Mouse (Mus musculus): Measurements from ENCODE around the gene Atg4d. TPM values are rescaled to one million over a fixed set of nuclear protein-coding genes. Genes with fewer than 3 reads are reported as not detected.

Atg4d gene
- polyA plus RNA-seq, 1 experiment from 2014 or later: 52.8 TPM

DNA sequence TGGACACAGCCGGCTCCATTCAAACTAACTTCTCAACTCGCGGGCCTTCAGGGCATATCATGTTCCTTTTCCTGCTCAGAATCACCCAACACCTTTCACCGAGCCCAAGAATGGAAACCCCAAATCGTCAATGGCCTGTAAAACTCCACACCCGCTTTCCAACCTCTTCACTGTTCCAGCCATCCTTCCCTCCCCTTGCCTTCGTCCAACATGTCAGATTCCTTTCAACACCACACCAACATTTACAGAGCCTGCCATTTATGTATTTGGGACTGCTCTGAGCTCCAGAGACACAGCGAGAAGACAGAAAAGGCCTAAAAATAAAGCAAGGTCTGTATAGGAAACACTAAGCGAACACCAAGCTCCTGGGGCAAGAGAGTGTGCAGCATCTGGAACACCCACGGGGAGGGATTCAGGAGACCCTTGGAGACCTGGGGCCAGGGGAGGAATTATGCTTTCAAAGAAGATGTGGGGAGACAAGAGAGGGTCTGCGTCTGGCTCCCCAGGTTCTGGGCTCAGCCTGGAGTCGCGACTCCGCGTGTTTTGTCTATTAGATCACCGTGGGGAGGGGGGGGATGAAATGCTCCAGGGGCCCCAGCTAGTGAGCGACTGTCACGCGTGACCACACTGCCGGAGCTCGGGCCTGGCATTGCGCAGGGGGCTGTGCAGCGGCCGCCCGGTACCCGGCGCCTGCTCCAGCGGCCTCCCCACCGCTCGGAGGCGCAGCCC lies 26.9 kb upstream of the Atg4d start:
- Histone ChIP-seq H3K4me1 (ENCODE audit: control insufficient read depth, insufficient read depth, low read depth, low read length) (peaks cover 20% of the 10 kb centered on the region), H3K27ac (ENCODE audit: low read depth, low read length) (peak overlapping the region; percentile 87), H3K9me3 (ENCODE audit: control insufficient read depth, low read length) (no peaks in the 10 kb centered on the region; the same call in 1 of the 2 replicates), H3K4me3 (ENCODE audit: low read length) (peak overlapping the region; percentile 80), H3K4me2 (ENCODE audit: low read length) (peak overlapping the region; percentile 83), H3K9ac (ENCODE audit: low read depth, low read length) (peak overlapping the region; percentile 98), H3K36me3 (ENCODE audit: control insufficient read depth, insufficient read depth, low read length) (peaks cover 17% of the 10 kb centered on the region), H3K27me3 (replicated peaks; ENCODE audit: control insufficient read depth, insufficient read depth, low read length) (peaks cover 7% of the 10 kb centered on the region)
- 0 out of 2 replicates have a peak, but pooled peaks have one; percentile 1 for ATAC-seq
- WGBS: 2% methylated on average over 31 of the region's 31 CpGs

DNA sequence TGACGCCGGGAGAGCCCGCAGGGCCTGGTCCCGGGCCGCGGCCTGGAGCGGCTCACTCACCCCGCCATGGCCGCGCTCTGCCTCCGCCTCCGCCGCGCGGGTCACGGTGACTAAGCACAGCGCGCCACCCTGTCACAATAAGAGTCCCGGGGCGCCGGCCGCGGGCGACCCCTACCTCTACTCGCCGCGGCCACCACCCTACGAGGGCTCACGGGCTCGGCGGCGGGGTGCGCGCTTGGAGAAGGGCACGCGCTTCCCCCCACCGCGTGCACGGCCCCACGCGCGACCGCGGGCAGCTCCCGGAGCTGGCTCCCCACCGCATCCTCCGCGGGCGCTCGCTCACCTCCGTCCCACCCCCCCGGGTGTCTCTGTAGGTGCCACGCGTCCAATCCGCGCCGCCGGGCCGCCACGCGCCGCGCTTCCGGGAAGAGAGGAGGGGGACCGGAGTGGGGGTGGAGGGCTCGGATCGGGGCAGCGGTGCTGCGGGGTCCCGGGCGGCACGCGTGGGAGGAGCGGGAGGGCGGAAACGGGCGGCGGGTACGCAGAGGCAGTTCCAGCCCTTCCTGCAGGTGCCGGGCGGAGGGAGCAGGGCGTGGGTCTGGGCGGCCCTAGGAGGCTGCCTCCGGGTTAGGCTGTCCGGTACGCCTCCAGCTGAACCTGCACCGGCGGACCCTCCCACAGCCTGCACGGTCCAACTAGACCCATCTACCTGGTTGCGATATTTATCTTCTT lies 26.2 kb upstream of the Atg4d start, which contains the start of gene Keap1:
Keap1 (minus strand) TSS at position 629 of the 732 bp plus-strand sequence.
- Histone ChIP-seq H3K4me3 (ENCODE audit: low read length) (peak within 1 kb of the TSS; percentile 80), H3K9me3 (ENCODE audit: control insufficient read depth, low read length) (no peaks in the 10 kb centered on the region; the same call in 1 of the 2 replicates), H3K4me2 (ENCODE audit: low read length) (peak within 1 kb of the TSS; percentile 83), H3K9ac (ENCODE audit: low read depth, low read length) (peak within 1 kb of the TSS; percentile 98), H3K27me3 (replicated peaks; ENCODE audit: control insufficient read depth, insufficient read depth, low read length) (peaks cover 10% of the 10 kb centered on the region), H3K4me1 (ENCODE audit: control insufficient read depth, insufficient read depth, low read depth, low read length) (peaks cover 20% of the 10 kb centered on the region), H3K36me3 (ENCODE audit: control insufficient read depth, insufficient read depth, low read length) (peaks cover 9% of the 10 kb centered on the region), H3K27ac (ENCODE audit: low read depth, low read length) (peak within 1 kb of the TSS; percentile 87)
- peak; percentile 86 for ATAC-seq
- WGBS: under 1% methylated on average over 67 of the region's 90 CpGs

DNA sequence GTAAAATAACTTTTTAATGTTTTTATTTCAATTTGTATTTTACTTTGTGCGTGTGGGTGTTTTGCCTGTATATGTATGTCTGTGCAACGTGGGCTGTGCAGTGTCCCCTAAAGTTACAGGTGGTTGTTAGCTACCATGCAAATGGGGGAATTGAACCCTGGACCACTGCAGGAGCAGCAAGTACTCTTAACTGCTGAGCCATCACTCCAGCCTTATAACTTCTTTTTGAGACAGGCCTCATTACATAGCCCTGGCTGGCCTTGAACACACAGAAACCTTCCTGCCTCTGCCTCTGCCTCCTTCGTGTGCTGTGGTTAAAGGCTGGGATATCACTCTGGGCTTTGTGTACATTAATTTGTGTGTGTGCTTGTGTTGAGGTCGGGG lies 25.6 kb upstream of the Atg4d start:
- no peak for ATAC-seq
- H3K4me1 ChIP-seq (ENCODE audit: control insufficient read depth, insufficient read depth, low read depth, low read length): peaks cover 20% of the 10 kb centered on the region
- peak overlapping the region; percentile 80 for H3K4me3 ChIP-seq (ENCODE audit: low read length)
- peaks cover 12% of the 10 kb centered on the region for H3K27me3 ChIP-seq (replicated peaks; ENCODE audit: control insufficient read depth, insufficient read depth, low read length)
- WGBS: 35% methylated on average over 4 of the region's 4 CpGs
- peaks cover 5% of the 10 kb centered on the region; the same call in 1 of the 2 replicates for H3K36me3 ChIP-seq (ENCODE audit: control insufficient read depth, insufficient read depth, low read length)
- H3K9me3 ChIP-seq (ENCODE audit: control insufficient read depth, low read length): no peaks in the 10 kb centered on the region; the same call in 1 of the 2 replicates
- peak overlapping the region; percentile 83 for H3K4me2 ChIP-seq (ENCODE audit: low read length)
- no peak overlapping the region; the same call in 1 of the 2 replicates for H3K27ac ChIP-seq (ENCODE audit: low read depth, low read length)
- peak overlapping the region; percentile 98 for H3K9ac ChIP-seq (ENCODE audit: low read depth, low read length)

DNA sequence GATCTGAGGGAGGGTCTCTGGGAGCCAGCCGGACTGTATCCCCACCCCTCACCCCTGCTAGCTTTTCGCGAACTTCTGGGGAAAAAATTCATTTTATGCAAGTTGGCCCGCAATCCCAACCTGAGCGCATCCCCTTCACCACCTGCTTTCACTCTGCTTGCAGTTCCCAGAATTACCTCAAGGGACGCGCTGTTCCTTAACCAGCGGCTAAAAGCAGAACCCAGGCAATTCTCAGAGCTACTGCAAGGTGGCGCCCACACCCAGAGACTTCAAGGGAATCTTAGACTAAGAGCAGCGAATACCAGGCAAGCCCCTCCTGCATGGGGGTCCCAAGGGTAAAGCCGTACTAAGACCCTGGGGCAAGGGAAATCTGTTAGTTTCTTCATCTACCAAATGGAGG lies 23.8 kb upstream of the Atg4d start:
- Histone ChIP-seq H3K4me3 (ENCODE audit: low read length) (no peak overlapping the region), H3K4me1 (ENCODE audit: control insufficient read depth, insufficient read depth, low read depth, low read length) (peaks cover 29% of the 10 kb centered on the region), H3K27me3 (replicated peaks; ENCODE audit: control insufficient read depth, insufficient read depth, low read length) (peaks cover 25% of the 10 kb centered on the region), H3K4me2 (ENCODE audit: low read length) (no peak overlapping the region), H3K9ac (ENCODE audit: low read depth, low read length) (no peak overlapping the region), H3K36me3 (ENCODE audit: control insufficient read depth, insufficient read depth, low read length) (no peaks in the 10 kb centered on the region), H3K9me3 (ENCODE audit: control insufficient read depth, low read length) (no peaks in the 10 kb centered on the region; the same call in 1 of the 2 replicates), H3K27ac (ENCODE audit: low read depth, low read length) (no peak overlapping the region)
- WGBS: 5% methylated on average over 11 of the region's 11 CpGs
- ATAC-seq: no peak

DNA sequence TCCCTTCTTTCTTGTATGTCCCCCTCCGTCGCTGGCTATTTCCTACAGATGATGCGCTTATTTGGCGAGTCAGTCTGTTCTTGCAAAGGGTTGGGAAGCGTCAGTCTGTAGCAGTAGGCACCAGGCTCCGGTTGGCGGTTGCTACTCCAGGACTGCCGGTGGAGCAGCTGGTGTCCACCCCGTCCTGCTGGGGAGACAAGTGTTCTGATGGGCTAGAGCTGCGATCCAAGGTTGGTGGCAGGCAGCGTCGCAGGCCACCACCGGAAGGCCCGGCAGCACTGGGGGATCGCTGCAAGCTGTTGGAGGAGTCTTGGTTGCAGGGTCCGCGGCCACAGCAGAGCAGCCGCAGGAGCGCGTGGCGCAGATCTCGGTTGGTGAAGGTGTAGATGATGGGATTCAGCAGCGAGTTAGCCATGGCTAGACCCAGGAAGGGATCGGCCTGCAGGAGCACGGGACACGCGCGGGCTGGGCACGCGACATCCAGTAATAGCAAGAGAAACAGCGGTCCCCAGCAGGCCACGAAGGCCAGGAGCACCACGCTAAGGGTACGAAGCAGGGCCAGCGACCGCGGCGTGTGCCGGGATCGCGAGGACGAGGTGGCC lies 21.2 kb upstream of the Atg4d start:
- Histone ChIP-seq H3K36me3 (ENCODE audit: control insufficient read depth, insufficient read depth, low read length) (no peaks in the 10 kb centered on the region), H3K27ac (ENCODE audit: low read depth, low read length) (peak overlapping the region; percentile 70), H3K27me3 (replicated peaks; ENCODE audit: control insufficient read depth, insufficient read depth, low read length) (peaks cover 46% of the 10 kb centered on the region), H3K9ac (ENCODE audit: low read depth, low read length) (peak overlapping the region; percentile 54), H3K4me3 (ENCODE audit: low read length) (peak overlapping the region; percentile 51), H3K4me1 (ENCODE audit: control insufficient read depth, insufficient read depth, low read depth, low read length) (peaks cover 17% of the 10 kb centered on the region), H3K4me2 (ENCODE audit: low read length) (peak overlapping the region; percentile 87), H3K9me3 (ENCODE audit: control insufficient read depth, low read length) (no peaks in the 10 kb centered on the region; the same call in 1 of the 2 replicates)
- 4% methylated on average over 42 of the region's 42 CpGs for WGBS
- ATAC-seq: no peak; the same call in 1 of the 2 replicates

DNA sequence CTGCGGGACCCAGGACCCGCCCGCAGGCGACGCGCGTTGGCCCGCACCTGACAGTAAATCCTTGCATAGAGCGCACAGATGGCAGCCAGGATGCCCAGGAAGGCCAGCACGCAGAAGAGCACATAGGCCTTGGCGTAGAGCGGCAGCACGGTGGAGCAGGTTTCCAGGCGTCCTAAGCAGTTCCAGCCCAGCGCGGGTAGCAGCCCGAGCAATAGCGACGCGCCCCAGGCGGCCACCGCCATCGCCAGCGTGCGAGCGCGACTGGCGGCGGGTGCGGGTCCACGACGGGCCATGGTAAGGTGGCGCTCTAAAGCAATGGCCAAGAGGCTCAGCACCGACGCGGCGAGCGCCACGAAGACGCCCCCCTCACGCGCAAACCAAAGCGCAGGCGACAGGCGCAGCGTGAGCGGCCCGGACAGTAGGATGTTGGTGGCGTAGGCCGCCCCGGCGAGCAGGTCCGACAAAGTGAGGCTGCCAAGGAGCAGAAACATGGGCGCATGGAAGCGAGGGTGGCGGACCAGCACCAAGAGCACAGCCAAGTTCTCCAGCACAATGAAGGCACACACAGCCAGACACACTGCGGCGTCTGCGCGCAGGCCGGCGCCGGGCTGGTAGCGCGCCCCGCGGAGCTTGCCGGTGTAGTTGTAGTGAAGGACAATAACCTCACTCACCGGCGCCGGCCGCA lies 20.5 kb upstream of the Atg4d start:
- Histone ChIP-seq H3K4me3 (ENCODE audit: low read length) (peak overlapping the region; percentile 51), H3K27me3 (replicated peaks; ENCODE audit: control insufficient read depth, insufficient read depth, low read length) (peaks cover 52% of the 10 kb centered on the region), H3K9ac (ENCODE audit: low read depth, low read length) (peak overlapping the region; percentile 54), H3K27ac (ENCODE audit: low read depth, low read length) (peak overlapping the region; percentile 70), H3K9me3 (ENCODE audit: control insufficient read depth, low read length) (no peaks in the 10 kb centered on the region; the same call in 1 of the 2 replicates), H3K4me1 (ENCODE audit: control insufficient read depth, insufficient read depth, low read depth, low read length) (peaks cover 14% of the 10 kb centered on the region), H3K36me3 (ENCODE audit: control insufficient read depth, insufficient read depth, low read length) (no peaks in the 10 kb centered on the region), H3K4me2 (ENCODE audit: low read length) (peak overlapping the region; percentile 87)
- ATAC-seq: peak; percentile 65
- under 1% methylated on average over 68 of the region's 72 CpGs for WGBS

DNA sequence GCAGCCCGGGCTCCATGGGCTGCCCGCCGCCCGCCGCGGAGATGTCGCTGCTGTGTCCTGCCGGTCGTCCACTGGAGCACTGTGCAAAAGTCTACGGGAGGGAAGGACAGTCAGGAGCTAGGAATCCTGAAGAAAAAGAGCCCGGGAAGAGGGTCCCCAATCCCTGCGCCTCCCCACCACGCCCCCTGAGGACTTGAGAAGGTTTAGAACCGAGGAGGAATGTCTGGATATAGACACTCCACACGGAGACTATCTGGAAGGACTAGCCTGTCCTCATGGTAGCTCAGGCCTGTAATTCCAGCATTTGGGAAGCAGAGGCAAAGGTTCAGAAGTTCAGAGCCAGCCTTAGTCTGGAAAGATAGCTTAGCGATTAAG lies 20.0 kb upstream of the Atg4d start:
- H3K27ac ChIP-seq (ENCODE audit: low read depth, low read length): peak overlapping the region; percentile 70

DNA sequence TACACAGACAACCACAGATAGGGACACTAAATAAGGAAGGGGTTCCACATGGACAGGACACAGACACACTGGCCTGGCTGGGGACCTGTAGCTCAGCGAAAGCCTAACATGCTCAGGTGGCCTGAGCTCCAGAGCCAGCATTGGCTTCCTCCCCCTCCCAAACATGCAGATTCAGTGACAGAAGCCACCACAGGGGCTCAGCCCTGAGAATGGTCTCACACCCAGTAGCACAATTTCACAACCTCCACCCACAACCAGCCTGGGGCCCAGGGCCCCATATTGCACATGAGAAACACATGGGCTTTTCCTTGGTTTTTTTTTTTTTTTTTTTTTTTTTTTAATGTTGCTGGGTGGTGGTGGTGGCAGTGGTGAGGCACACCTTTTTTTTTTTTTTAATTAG lies 18.8 kb upstream of the Atg4d start:
- Histone ChIP-seq H3K27ac (ENCODE audit: low read depth, low read length) (no peak overlapping the region), H3K9me3 (ENCODE audit: control insufficient read depth, low read length) (no peaks in the 10 kb centered on the region; the same call in 1 of the 2 replicates), H3K36me3 (ENCODE audit: control insufficient read depth, insufficient read depth, low read length) (no peaks in the 10 kb centered on the region), H3K4me1 (ENCODE audit: control insufficient read depth, insufficient read depth, low read depth, low read length) (peaks cover 12% of the 10 kb centered on the region), H3K9ac (ENCODE audit: low read depth, low read length) (no peak overlapping the region), H3K4me2 (ENCODE audit: low read length) (no peak overlapping the region), H3K4me3 (ENCODE audit: low read length) (no peak overlapping the region), H3K27me3 (replicated peaks; ENCODE audit: control insufficient read depth, insufficient read depth, low read length) (peaks cover 59% of the 10 kb centered on the region)
- WGBS: 76% methylated on average over 1 of the region's 1 CpGs
- no peak for ATAC-seq

More for the DNA sequence above, 20.0 kb upstream of the Atg4d start:
- Histone ChIP-seq H3K9me3 (ENCODE audit: control insufficient read depth, low read length) (no peaks in the 10 kb centered on the region; the same call in 1 of the 2 replicates), H3K4me1 (ENCODE audit: control insufficient read depth, insufficient read depth, low read depth, low read length) (peaks cover 12% of the 10 kb centered on the region), H3K4me2 (ENCODE audit: low read length) (peak overlapping the region; percentile 87), H3K9ac (ENCODE audit: low read depth, low read length) (peak overlapping the region; percentile 54), H3K27me3 (replicated peaks; ENCODE audit: control insufficient read depth, insufficient read depth, low read length) (peaks cover 58% of the 10 kb centered on the region), H3K36me3 (ENCODE audit: control insufficient read depth, insufficient read depth, low read length) (no peaks in the 10 kb centered on the region), H3K4me3 (ENCODE audit: low read length) (peak overlapping the region; percentile 51)
- under 1% methylated on average over 16 of the region's 16 CpGs for WGBS
- ATAC-seq: no peak; the same call in 1 of the 2 replicates

Measured in hindbrain, embryonic 16.5 days (tissue).